Mouse (Mus musculus) bone marrow macrophage, adult 2 months (primary cell): Measurements from ENCODE around the gene Cnih3. TPM values are rescaled to one million over a fixed set of nuclear protein-coding genes. Genes with fewer than 3 reads are reported as not detected.

Experiments used
- H3K27ac ChIP-seq: 2 replicates; pipeline ENCODE4 v1.5.1; 2012; ENCODE audit warnings: low read depth, low read length; ENCODE audit not compliant: insufficient read depth
- H3K4me1 ChIP-seq: 2 replicates; pipeline ENCODE4 v1.6.1; 2012; ENCODE audit warnings: low read length; ENCODE audit not compliant: control insufficient read depth, insufficient read depth
- H3K4me3 ChIP-seq: 2 replicates; pipeline ENCODE4 v1.5.1; 2012; ENCODE audit warnings: mild to moderate bottlenecking, low read length, moderate library complexity; ENCODE audit not compliant: insufficient read depth
- CTCF ChIP-seq: IDR thresholded peaks from 2 replicates; pipeline ENCODE4 v1.5.1; 2012; ENCODE audit warnings: low read depth, mild to moderate bottlenecking, low read length, moderate library complexity
- POLR2A ChIP-seq: IDR thresholded peaks from 2 replicates; pipeline ENCODE4 v1.6.1; 2012; ENCODE audit warnings: mild to moderate bottlenecking, low read depth, low read length, borderline replicate concordance
- polyA plus RNA-seq: library from polyadenylated mRNA; stranded (reverse); fragments of >200 nt; gene quantifications from 2 replicates; pipeline ENCODE4 v1.2.4, GENCODE M21; 2012; ENCODE audit not compliant: missing spikeins, insufficient read depth, insufficient read length

Cnih3 gene
- polyA plus RNA-seq, 1 experiment, result not detected

DNA sequence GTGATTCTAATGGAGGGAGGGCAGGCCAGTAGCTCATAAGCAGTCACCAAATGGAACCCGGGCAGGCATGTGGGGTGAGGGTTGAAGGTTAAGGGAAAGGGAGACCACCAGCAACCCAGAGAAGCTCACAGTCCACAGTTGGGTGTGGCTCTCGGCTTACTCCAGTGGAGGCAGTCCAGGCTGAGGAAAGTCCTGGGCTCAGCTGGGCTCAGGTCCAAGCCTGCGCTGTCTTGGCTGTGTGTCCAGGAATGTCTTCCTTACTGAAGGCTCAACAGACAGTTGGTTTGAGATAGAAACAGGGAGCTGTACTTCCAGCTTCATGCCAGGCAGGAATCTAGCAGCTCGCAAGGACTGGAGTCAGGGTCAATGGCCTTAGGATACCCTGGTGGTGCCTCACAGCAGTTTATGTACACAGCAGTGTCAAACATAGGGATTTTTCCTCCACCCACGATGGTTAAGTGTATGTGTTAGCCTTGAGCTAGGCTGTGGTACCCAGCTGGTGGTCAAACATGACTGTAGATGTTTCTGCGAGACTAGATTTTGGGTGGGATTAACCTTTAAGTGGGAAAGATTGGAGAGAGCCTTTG, 65.6 kb downstream of the Cnih3 start:
- no peaks in the 10 kb centered on the region for H3K4me1 ChIP-seq
- H3K27ac ChIP-seq, result no peak overlapping the region
- no peak overlapping the region for H3K4me3 ChIP-seq
- TF ChIP-seq POLR2A (no peak), CTCF (no peak)

DNA sequence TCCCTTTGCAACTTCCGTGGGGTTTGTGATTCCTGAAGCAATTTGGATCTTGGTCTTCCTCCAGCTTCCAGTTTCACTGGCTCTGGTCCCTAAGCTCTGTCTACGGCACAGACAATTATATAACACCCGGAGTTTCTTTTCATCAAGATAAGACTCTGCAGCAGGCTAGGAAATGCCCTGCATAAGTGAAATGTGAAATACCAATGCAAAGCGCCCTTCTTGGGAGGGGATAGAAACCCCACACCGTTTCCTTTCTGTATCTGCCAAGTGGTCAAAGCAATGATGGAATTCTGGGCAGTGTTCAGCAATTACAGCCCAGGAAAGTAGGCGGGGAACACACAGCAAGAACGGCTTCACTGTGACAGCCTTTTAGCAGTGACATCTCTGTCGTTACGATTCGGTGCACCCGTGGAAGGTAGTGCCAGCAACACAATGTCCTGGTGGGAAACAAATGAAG, 67.7 kb downstream of the Cnih3 start:
- Histone ChIP-seq H3K4me3 (no peak overlapping the region), H3K4me1 (no peaks in the 10 kb centered on the region), H3K27ac (no peak overlapping the region)
- TF ChIP-seq POLR2A (no peak), CTCF (no peak)

DNA sequence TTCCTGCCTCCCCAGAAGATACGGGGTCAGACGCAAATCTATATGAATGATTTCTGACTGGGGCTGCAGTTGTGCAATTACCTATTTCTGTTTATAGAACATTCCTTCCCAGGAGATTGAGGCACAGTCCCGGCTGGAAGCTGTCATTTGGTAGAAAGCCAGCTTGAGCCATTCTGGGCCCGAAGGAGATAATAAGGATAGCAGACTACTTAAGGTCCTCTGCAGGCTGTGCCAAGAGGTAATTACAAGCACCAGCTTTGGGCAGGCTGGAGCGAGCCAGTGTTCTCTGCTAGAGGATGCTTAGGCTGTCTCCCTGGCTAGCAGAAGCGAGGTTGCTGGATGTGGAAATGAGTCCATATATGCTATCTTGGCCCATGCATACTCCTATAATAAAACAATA, 70.4 kb downstream of the Cnih3 start:
- TF ChIP-seq CTCF (no peak), POLR2A (no peak)
- no peak overlapping the region for H3K27ac ChIP-seq

DNA sequence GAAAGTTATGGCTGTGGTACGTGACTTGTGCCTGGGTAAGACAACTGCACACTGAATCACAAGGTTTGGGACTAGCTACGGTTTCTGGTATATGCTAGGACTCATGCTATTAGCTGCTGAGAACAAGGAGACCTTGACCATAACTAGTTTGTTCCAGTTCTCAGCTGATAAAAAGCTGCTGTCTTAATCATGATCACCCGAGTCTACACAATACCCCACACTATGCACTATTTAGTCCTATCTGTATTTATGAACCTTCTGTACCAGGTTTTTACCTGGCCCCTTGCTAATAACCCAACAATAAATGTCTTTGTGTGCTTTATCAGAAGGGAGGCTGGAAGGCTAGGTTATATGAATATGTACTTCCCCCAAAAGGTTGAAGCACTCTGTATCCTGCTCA, 72.5 kb downstream of the Cnih3 start:
- H3K4me3 ChIP-seq, result no peak overlapping the region
- no peak overlapping the region for H3K27ac ChIP-seq
- TF ChIP-seq CTCF (no peak), POLR2A (no peak)
- no peaks in the 10 kb centered on the region for H3K4me1 ChIP-seq

More for the DNA sequence above, 70.4 kb downstream of the Cnih3 start:
- no peaks in the 10 kb centered on the region for H3K4me1 ChIP-seq
- H3K4me3 ChIP-seq, result no peak overlapping the region

DNA sequence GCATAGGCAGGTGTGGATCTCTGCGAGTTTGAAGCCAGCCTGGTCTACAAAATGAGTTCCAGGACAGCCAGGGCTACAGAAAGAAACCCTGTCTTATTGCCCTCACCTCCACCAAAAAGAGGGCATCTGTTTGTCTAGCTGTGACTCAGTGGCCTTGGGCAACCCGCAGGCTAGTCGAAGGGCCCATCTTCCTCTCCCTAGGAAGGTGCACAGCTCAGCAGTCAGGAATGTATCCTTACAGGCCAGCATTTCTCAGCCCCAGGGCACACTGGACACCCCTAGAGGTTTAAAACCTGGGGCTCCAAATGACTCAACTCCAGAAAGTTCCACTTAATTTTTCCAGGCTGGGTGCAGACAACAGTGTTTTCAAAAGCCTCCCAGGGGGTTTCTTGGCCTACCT, 73.0 kb downstream of the Cnih3 start:
- Histone ChIP-seq H3K4me1 (no peaks in the 10 kb centered on the region), H3K4me3 (no peak overlapping the region), H3K27ac (no peak overlapping the region)
- TF ChIP-seq CTCF (no peak), POLR2A (no peak)

DNA sequence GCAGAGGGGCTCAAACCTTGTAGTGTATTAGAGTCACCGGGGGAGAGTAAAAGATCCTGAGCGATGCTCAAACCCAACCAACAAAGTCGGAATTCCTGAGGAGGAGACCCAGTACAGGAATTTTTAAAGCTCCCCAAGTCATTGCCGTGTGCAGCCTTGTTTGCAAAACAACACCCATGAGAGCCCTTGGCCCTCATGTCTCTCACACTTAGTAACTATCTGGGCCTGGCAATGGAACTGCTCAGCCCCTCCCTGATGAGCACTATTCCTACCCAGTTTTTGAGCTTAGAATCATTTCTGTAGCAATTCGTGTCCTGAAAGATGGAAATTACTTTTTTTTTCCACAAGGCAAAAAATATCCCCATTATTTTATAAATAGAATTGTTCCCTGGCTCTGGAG, 74.0 kb downstream of the Cnih3 start:
- H3K4me1 ChIP-seq, result no peaks in the 10 kb centered on the region
- no peak overlapping the region for H3K4me3 ChIP-seq
- no peak for TF ChIP-seq CTCF
- TF ChIP-seq POLR2A, result no peak

DNA sequence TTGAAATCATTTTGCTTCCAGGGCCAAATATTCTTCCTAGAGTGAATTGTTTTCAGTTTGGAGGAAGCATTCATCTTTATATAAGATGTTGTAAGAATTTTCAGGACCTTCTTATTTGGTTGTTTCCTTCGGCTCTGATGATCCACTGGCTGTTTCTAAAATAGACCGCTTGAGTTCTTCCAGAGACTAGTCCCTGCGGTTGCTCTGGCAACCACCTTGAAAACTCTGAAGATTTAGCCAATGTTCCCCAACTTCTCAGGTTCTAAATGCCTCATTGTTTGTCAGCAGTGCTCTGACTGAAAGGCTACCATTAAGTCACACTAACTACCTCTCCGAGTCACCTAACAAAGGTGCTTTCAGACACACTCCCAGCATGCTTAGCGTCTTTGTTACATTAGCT, 80.8 kb downstream of the Cnih3 start:
- Histone ChIP-seq H3K4me3 (no peak overlapping the region), H3K4me1 (no peaks in the 10 kb centered on the region), H3K27ac (no peak overlapping the region)
- no peak for TF ChIP-seq CTCF
- TF ChIP-seq POLR2A, result no peak

More for the DNA sequence above, 74.0 kb downstream of the Cnih3 start:
- no peak overlapping the region for H3K27ac ChIP-seq

DNA sequence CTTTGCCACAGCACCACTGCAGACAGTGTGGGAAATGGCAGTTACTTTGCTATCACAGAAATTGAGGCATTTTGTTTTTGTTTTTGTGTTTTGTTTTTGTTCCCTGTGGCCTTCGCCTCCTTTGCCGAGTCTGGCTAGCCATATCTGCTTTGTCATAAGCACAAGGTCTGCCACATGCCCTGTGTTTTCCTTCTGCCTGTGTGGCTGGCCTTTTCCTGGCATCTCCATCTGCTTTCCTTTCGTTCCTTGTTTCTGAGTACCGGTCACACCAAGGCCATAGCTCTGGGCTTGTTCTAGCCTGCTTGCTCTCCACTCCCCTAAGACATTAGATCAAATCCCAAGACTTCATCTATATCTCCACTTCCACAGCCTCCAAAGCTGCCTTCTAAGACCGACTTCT, 83.0 kb downstream of the Cnih3 start:
- no peak for TF ChIP-seq CTCF
- no peak for TF ChIP-seq POLR2A
- no peak overlapping the region for H3K4me3 ChIP-seq
- no peaks in the 10 kb centered on the region for H3K4me1 ChIP-seq
- H3K27ac ChIP-seq, result no peak overlapping the region

DNA sequence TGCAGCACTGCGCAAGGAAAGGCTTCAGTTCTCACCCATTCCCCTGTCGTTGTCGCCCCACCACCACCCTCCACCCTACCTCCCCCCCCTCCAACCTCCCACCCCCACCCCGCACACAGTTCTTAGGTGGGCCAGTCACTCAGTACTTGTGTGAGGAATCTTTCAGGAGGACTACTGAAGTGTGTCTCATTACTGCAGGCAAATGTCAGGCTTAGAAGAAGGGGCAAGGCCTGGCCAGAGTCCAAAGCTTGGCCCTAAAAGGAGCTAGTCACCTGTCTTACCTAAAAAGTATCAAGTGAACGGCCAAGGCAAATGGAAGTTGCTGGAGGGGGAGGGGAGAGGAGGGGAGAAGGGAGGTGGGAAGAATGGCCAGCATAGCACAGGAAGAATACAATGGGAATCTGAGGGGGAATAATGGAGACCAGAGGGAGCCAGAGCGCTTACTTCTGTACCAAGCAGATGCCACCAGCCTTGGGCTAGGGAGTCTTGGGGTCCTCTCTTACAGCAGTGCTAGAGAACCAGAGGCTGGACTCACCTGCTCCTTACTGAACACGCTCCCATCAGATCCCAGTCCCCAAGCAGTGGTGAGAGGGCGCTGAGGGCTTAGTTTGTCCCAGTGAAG, 88.7 kb downstream of the Cnih3 start:
- Histone ChIP-seq H3K4me3 (no peak overlapping the region), H3K4me1 (no peaks in the 10 kb centered on the region), H3K27ac (no peak overlapping the region)
- no peak for TF ChIP-seq CTCF
- TF ChIP-seq POLR2A, result no peak

DNA sequence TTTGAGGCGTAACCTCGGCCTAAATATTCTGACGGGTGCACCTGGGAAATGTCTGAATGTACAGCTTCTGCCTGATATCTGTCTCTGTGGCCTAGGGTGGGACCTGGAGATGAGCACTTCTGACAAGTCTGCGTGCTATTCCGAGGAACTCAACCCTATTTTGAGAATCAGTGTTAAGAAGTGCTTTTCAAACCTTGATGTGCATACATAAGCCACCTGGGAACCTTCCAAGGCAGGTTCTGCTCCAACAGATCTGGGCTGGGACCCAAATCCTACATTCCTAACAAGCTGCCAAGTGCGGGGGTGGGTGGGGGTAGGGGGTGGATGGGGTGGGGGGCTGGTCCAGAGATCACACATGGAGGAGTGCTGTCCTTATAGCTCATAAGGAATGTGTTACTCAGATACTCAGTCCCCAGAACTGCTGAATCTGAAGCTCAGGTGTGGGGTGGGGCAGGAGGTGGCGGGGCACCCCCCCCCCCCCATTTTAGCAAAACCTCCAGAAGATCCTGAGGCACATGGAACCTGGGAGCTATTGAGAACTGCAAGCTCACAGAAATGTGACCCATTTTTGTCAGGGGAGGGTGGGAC, 89.3 kb downstream of the Cnih3 start:
- no peak overlapping the region for H3K27ac ChIP-seq
- TF ChIP-seq CTCF (no peak), POLR2A (no peak)
- H3K4me1 ChIP-seq, result no peaks in the 10 kb centered on the region
- no peak overlapping the region for H3K4me3 ChIP-seq

DNA sequence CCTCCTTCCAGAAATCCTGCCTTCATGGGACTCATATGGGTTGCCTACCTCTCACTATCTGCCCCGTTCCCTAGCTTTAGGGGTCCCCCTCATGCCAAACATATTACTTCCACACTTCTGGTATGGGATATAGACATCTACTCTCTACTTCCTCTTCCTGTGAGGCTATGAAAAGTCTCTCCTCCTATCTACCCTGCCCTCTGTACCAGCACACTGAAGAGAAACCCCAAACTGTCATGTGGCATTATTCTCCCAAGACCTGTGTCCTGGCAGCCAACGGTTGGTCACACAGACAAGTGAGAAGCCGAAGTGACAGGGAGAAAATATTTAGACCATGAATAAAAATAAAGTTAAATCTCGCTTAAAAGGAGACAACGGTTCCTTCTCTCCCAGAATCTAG, 92.6 kb downstream of the Cnih3 start:
- Histone ChIP-seq H3K4me1 (no peaks in the 10 kb centered on the region), H3K27ac (no peak overlapping the region), H3K4me3 (no peak overlapping the region)
- TF ChIP-seq CTCF (no peak), POLR2A (no peak)
